Mouse (Mus musculus) ovary, adult 18-20 months (tissue): ENCODE data around the gene Fgfbp1.

Experiments
- DNase-seq: peaks from one replicate; pipeline ENCODE4 v3.0.0; 2022; ENCODE audit warnings: low spot score, mixed read lengths

The Fgfbp1 gene

GRCm38 (mm10) chr5:43981620-43982019 lies at the start of gene Fgfbp1:
Gene Fgfbp1, minus strand, starts transcription at chr5:43981779.
- DNase-seq, result no peak

DNA sequence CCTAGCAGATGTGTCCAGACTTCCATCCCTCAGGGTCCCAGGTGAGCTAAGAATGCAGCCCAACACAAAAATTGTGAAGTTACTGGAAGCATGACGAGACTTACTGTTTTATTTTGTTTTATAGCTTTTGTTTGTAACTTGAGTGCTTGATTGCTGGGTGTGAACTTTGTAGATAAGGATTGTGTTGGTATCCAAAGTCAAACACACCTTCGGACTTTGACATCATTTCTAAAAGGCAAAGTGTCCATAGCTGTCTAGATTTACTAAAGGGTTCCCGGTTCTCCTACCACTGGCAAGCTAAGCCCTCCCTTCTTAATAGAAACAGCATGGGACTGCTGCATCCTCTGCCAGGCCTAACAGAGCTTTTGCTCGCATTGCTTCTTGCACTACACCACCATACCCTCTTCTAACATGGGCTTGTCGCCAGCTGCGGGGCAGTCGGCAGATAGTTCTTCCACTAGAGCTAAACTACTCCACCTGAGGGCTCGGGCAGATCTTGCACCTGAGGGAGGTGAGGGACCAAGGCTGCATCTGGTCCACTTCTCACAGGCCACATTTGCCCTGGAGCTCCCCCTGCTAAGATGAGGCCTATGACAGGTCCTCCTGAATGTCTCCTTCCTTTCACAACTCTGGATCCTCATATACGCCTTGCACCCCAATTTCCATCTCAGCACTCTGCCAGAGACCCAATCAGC lies 16.9 kb upstream of the Fgfbp1 start:
- DNase-seq, result no peak

- DNase-seq, result no peak
These were observed 16.0 kb upstream of the Fgfbp1 start for GRCm38 (mm10) chr5:43997626-43998025.

GRCm38 (mm10) chr5:43996162-43996561 lies 14.6 kb upstream of the Fgfbp1 start:
- no peak for DNase-seq

GRCm38 (mm10) chr5:43994981-43995380 lies 13.4 kb upstream of the Fgfbp1 start:
- DNase-seq, result no peak

GRCm38 (mm10) chr5:43990316-43990715 lies 8.7 kb upstream of the Fgfbp1 start:
- DNase-seq, result peak; percentile 8

DNA sequence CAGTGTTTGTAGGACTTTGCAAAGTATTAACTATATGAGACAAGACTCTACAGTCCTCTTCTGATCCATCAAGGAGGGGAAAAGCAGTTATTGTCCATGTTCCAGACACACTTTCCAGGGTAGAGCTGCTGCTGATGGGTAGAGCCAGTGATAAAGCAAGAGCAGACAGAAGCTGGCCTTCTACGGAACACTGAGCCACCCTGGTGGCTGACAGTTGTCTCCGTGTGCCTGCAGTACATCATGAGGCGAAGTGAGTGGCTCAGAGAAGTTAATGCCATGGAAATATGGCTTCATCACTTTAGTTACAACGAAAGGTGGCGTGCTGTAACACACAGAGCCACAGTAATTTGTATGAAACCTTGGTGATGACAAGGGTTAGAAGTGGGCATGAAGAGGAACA lies 7.4 kb upstream of the Fgfbp1 start:
- DNase-seq, result no peak

GRCm38 (mm10) chr5:43986212-43986611 lies 4.6 kb upstream of the Fgfbp1 start:
- DNase-seq, result no peak

GRCm38 (mm10) chr5:43982896-43983295 lies 1.3 kb upstream of the Fgfbp1 start:
- no peak for DNase-seq

DNA sequence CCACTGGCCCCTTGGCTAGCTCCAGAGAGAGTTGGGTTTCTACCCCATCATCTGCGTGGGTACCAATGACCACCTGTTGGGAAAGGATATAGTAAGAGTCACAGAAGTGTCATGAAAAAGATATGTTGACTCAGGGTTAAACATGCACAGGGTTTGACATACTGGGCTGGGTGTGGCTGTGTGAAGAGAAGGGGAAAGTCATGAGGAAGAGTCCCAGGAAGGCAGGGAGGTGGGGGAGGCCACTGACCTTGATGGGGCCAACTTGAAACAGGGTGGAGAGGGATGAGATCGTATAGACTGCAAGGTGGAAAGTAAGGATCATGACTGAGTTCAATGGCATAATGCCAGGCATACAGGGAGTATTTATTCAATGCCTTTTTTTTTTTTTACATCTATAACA lies 1.2 kb downstream of the Fgfbp1 start:
- DNase-seq, result no peak

GRCm38 (mm10) chr5:43976821-43977561 lies 4.6 kb downstream of the Fgfbp1 start:
- no peak for DNase-seq

GRCm38 (mm10) chr5:43974166-43974565 lies 7.4 kb downstream of the Fgfbp1 start:
- DNase-seq, result no peak

GRCm38 (mm10) chr5:43971156-43971555 lies 10.4 kb downstream of the Fgfbp1 start:
- no peak for DNase-seq

DNA sequence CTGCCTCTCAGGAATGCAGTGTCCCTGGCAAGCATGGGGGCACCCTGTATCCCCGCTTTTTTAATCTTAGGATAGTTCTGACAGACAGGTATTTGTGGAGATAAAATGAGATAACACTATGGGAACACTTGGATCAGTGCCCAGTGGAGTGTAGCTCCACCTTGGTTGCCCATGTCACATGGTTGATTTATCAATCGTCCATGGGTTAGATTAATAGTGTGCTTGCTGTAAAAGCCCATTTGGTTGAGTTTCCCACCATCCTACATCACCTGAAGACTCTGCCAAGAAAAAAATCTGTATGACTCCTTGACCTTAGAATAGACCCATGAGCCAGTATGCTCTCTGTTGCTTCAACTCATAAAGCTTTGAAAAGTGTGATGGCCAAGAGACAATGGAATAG lies 11.0 kb downstream of the Fgfbp1 start:
- DNase-seq, result no peak

GRCm38 (mm10) chr5:43968634-43969033 lies 12.9 kb downstream of the Fgfbp1 start:
- DNase-seq, result no peak

DNA sequence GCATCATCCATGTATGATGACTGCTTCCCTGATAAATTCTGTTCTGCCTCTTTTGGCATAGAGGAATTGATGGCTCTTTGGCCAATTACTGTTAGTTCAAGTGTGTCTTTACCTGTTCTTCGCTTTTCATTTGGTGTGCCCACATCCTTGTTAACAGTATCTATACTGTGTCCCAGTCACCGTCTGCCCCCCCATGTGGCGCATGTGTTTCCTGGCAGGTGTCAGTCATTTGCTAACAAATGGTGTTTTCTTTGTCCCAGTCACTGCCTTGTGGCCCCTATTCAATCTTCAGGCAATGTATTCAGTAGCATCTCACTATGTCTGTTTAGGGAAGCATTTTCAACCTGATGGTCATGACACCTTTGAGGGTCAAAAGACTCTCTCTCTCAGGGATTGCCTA lies 20.5 kb downstream of the Fgfbp1 start:
- no peak for DNase-seq

DNA sequence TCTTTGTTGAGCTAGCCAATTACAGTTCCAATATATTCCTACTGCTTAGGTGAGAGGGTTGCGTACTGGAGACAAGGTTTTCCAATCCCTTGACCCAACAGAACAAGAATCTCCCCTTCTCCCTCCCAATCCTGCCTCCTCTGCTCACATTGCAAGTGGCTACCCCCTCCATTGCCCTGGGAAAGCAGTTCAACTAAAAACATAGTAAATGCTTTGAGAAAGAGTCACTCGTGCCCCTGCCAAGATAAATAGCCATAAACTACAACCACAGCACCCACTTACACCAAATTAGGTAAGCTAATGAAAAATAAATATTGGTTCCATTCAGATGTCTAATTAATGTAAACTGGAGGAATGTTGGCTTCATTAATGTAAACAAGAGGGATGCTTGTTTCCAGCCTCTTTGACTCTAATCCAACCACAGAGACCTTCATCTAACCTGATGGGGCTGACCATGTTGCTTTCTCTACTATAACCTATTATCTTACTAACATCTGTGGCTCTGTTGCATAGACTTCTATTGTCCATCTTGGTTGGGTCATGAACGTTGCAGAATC lies 21.6 kb downstream of the Fgfbp1 start:
- DNase-seq, result no peak

DNA sequence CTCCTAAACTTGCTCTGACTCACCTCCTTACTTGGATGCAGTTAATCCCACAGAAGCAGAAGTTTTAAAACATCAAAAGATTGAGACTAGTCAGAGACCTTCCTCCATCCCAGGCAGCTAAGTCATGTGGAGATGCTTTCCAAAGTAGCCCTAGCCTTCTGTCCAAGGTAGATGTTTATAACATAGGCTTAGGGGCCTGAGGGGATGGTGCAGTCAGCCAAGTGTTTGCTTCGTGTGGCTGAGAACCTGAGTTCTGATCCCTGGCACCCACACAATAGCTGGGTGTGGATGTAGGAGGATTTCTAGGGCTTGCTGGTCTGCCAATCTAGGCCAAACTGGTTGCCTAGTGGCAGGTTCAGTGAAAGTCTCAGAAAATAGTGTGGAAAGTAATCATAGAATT lies 28.3 kb downstream of the Fgfbp1 start:
- no peak for DNase-seq

DNA sequence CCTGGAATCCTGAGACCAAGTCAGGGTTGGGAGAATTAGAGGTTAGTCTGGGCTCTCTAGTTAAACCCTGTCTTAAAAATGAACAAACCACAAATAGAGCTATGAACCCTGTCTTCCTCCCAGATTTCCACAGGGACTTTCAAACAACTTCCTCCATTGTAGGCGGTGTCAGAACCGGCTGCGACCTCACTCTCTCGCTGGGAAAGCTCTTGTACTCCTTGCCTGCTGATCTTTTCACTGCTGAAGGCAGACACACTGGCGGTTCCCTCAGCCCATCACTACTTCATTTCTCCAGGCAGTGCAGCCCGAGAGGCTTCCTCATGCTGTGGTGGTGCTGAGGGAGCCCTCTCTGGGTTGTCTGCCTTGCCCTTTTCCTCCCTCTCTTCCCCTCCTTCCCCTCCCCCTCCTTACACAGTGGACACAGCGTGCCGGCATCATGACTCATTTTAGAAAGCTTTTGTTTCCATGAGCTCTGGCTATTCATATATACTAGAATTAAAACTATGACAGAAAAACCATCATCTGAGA lies 32.8 kb downstream of the Fgfbp1 start:
- no peak for DNase-seq

DNA sequence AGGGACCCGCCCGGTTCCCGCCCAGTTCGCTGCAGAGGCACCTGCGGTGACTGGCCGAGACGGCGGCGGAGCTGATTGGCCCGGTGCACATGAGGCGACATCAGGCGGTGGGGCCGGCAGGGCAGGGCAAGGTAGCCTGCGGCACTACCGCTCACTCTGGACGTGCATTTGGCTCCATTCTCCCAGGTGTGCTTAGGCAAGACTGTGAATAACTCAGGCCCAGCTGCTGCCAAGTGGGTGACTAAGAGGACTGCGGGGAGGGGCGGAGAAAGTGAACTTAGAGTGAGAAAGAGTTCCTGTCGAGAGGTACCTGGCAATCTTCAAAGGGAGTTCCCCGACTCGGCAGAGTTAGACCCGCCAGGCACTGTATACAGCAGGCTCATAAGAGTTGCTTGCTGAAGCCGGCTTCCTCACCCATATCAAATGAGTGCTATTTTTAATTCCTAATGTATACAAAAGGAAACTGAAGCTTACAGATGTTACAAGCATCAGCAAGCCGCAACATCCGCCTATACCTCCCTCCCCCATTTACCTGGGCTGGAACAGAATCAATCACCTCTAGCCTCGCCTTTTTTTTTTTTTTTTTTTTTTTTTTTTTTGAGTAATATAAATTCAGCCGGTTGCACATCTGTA lies 33.4 kb downstream of the Fgfbp1 start:
- peak; percentile 44 for DNase-seq

DNA sequence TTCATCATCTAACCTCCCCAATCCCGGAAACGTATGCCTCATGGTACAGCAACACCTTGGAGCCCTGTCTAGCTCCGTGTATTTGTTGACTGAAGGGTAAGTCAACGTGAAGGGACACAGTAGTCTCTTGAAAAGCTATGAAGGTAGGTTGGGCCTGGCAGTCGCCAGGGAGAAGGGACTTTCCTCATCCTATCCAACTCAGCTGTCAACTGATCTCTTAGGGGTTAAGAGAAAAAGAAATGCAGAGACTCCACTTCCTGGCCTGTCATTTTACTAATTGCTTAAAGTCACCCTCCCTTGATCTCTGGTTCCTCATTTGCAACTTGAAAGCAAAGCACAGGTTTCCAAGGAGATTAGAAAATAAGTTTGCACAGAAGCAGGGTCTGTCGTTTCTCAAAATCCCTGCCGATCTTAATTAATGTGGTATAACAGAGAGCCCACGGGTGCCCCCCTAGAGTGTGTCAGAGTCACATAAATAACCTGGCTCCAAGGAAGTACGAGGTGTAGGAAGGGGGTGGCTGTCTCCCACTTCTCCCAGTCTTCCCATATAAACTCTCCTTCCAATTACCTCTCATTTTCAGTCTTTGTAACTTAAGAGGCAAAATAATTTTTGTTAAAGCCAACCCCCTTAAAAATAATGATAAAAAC lies 34.1 kb downstream of the Fgfbp1 start:
- DNase-seq, result no peak

GRCm38 (mm10) chr5:43933269-43933668 lies 48.3 kb downstream of the Fgfbp1 start:
- DNase-seq, result no peak
